Mouse (Mus musculus) T-helper 17 cell (primary cell): Measurements from ENCODE around the gene Chst15.

Experiments
- in situ Hi-C, 2 experiments: fragments of 300-600 bp; cut with MboI, MseI; formaldehyde crosslinking; loops; 1 replicate in 1 of 2; 2 replicates in 1 of 2; pipeline ENCODE4 v1.15.1; 2025; ENCODE audit warnings: high pct_unique_total_duplicates in 2 of 2

Gene Chst15

GRCm38 (mm10) chr7:132227075-132227640 lies 89.9 kb downstream of the Chst15 start:
- in situ Hi-C loops = loop anchor here (5.0 kb wide), 2 partner anchors 245 to 325 kb away; no protein-coding TSS in a partner anchor

GRCm38 (mm10) chr7:132226379-132227074 lies 90.5 kb downstream of the Chst15 start:
- in situ Hi-C loops = loop anchor here (5.0 kb wide), 2 partner anchors 246 to 326 kb away; no protein-coding TSS in a partner anchor

GRCm38 (mm10) chr7:132223452-132224141 lies 93.4 kb downstream of the Chst15 start:
- in situ Hi-C loops = loop anchor here in 1 of 2 experiments (25.0 kb wide), 1 partner anchor 711 kb away; no protein-coding TSS in a partner anchor

- in situ Hi-C loops = loop anchor here (10.0 to 25.0 kb wide), 2 partner anchors 702 to 1219 kb away; no protein-coding TSS in a partner anchor
These were observed 103.0 kb downstream of the Chst15 start for GRCm38 (mm10) chr7:132214031-132214430.

- in situ Hi-C loops = loop anchor here (10.0 to 25.0 kb wide), 2 partner anchors 701 to 1219 kb away; no protein-coding TSS in a partner anchor
These were observed 103.6 kb downstream of the Chst15 start for GRCm38 (mm10) chr7:132213460-132213859.

DNA sequence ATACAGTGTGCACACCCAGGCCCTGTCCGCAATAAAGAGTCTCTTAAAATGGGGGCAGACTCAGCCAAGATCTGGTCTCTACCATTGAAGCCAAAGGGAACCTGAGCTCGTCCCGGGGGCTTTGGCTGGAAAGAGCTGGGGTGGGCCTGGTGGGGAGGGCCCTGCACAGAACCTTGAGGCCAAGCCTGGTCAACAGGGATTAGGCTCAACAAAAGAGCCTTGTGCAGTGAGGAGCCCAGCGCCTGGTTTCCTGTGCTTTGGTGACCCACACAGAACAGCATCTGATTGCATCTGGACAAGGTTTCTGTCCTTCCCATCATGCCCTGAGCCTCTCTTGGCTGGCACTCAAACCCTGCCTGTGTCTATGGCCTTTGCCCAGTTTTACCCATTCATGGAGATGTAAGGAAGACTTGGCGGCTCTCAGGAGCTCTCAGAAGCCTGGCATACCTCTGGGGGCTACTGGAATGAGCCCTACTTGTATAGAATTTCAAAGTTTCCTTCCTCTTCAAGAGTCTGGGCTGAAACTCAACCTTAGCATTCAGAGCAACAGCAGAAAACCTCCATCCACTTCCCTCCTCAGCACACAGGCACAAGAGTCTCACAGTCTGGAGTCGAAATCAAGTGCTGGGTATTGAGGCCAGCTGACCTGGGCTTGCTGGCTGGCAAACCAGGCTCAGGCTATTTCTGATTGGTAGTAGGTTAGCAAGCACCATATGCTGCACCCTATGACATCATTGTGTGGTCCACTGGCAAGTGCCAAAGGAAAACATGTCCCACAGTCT lies 104.9 kb downstream of the Chst15 start:
- in situ Hi-C loops = loop anchor here (10.0 to 25.0 kb wide), 2 partner anchors 700 to 1217 kb away; no protein-coding TSS in a partner anchor

GRCm38 (mm10) chr7:132210616-132211015 lies 106.4 kb downstream of the Chst15 start:
- in situ Hi-C loops = loop anchor here (10.0 to 25.0 kb wide), 2 partner anchors 698 to 1216 kb away; no protein-coding TSS in a partner anchor

DNA sequence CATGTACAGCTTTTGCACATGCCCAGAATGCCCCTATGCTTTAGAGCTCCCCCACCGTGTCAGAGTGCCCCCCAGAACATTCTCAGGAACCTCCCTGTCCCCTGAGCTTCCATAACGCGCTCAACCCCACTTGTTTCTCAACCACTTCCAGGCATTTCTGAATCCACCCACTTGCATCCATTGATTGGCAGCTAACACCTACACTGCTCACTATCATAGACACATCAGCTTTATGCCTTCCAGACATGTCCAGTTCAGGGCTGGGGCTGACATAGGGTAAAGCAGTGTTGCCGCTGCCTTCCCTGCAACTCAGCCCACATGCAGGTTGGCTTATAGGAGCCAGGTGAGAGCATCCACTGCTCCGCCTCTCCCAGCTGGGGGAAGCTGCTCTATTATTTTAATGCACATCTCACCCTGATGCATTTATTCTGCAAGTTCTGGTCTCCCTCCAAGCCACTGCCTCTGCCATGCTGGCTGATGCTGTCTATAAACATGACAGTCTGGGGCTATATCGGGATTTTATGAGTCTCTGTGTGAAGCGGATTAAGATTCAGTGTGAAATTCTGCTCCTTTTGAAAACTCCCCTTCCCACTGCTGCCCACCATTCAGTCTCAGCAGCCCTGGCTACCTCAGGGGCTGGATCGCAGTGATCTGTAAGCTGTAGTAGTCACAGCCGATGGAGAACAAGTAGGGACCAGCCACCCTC lies 107.9 kb downstream of the Chst15 start:
- in situ Hi-C loops = loop anchor here (5.0 to 25.0 kb wide), 3 partner anchors 307 to 697 kb away; no protein-coding TSS in a partner anchor

DNA sequence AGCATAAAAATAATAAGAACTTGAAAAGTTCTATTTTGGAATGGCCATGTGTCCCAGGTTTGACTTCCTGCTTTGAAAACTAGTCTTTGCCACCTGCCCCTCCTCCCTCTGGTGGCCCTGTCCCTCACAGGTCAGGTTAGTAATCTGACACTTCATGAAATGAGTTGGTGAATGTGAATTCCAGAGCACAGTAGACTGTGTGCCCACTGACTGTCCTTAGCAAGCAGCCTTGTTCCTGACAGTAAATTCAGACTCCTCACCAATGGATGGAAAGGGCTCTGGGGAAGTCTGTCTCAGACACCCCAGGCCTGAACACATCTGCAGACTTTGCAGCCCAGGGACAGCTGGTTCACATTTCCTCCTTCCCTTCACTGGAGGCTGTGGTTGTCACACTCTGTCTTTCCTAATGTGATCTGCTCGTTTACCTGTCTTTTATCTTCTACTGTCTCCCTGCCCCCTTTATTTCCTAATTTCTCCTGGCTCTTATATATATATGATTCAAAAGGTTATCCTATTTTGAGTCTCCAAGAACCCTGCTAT lies 112.9 kb downstream of the Chst15 start:
- in situ Hi-C loops = loop anchor here (10.0 to 25.0 kb wide), 2 partner anchors 669 to 692 kb away; no protein-coding TSS in a partner anchor

DNA sequence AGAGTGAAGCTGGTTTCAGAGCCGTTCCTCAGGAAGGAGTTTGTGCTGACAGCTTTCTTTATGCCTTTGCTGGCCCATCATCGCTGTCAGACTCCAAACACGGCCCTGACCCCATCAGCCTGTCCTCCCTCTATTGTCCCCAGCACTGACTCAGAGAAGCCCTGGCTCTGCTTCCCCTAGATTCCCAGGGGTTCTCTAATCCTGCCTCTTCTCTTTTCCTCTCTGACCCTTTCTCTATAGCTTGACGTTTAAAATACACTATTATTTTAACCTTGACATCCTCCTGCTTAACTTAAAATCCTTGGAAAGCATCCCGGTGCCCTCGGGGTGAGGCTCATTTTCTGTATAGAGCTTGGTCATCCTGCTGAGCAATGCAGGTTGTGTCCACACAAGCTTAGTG lies 117.3 kb downstream of the Chst15 start:
- in situ Hi-C loops = loop anchor here (10.0 to 25.0 kb wide), 3 partner anchors 285 to 687 kb away; no protein-coding TSS in a partner anchor

- in situ Hi-C loops = loop anchor here in 1 of 2 experiments (10.0 kb wide), 1 partner anchor 284 kb away; no protein-coding TSS in a partner anchor
These were observed 118.2 kb downstream of the Chst15 start for GRCm38 (mm10) chr7:132198806-132199205.

DNA sequence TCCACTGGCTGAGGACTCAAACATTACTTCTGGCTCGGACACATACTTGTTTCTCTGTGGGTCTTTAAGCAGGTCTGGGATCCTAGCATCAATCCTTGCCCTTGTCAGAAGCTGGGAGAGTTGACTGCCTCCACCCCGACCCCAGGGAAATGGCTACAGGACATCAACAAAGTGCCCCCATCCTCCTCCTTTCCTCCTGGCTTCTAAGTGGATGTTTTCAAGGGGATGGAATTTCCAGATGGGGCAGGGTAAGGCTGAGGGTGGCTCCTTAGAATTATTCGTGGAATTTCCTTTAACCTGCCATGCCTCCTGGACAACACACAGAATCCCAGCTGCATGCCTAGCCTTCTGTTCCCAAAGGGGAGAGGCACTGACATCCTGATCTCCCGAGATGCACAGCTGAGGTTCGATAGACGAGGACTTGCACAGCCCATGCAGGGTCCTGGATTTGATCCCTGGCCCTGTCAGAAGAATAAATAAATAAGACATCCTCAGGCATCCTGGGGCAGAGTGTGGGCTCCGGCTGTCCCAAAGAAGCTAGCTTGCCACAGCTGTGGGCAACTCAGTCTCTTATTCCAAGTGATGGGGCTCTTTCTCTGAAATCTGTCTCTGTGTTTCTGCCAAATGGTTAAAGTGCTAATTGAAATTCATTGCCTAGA lies 119.1 kb downstream of the Chst15 start:
- in situ Hi-C loops = loop anchor here in 1 of 2 experiments (10.0 kb wide), 1 partner anchor 283 kb away; no protein-coding TSS in a partner anchor

- in situ Hi-C loops = loop anchor here in 1 of 2 experiments (10.0 kb wide), 1 partner anchor 282 kb away; no protein-coding TSS in a partner anchor
These were observed 120.4 kb downstream of the Chst15 start for GRCm38 (mm10) chr7:132196581-132196980.

GRCm38 (mm10) chr7:132193606-132194005 lies 123.4 kb downstream of the Chst15 start:
- in situ Hi-C loops = loop anchor here in 1 of 2 experiments (10.0 kb wide), 1 partner anchor 279 kb away; no protein-coding TSS in a partner anchor

DNA sequence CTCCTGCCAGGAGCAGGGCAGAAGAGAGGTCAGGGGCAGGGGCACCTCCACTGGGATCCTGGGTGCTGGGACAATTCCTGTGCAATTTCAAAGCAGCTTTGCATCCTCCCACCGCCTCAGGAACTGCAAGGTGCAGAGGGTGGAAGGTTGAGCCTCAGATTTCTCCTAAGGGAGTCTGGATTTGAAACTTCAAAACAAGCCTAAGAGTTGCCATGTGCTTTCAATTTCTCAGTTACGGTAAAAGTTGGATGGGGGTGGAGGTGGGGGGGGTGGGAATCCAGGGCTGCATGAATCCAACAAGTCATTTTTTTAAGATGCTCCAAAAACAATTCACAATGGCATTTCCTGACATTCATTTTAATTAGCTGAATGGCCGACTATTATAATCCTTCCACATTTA lies 129.6 kb downstream of the Chst15 start:
- in situ Hi-C loops = loop anchor here in 1 of 2 experiments (10.0 kb wide), 1 partner anchor 293 kb away; no protein-coding TSS in a partner anchor
